Mouse (Mus musculus) G1E (cell line): ENCODE measurements around the gene Mipol1.

Experiments
- CTCF ChIP-seq: IDR thresholded peaks from 2 replicates; pipeline ENCODE4 v1.5.1; 2012; ENCODE audit warnings: low read depth, low read length, inconsistent platforms, mixed read lengths
- GATA2 ChIP-seq: IDR thresholded peaks from 2 replicates; pipeline ENCODE4 v1.6.1; 2012; ENCODE audit warnings: low read depth, low read length, inconsistent platforms, borderline replicate concordance
- POLR2AphosphoS5 ChIP-seq: IDR thresholded peaks from 2 replicates; pipeline ENCODE4 v1.6.1; 2012; ENCODE audit warnings: low read depth, low read length, inconsistent platforms; ENCODE audit not compliant: insufficient replicate concordance
- TAL1 ChIP-seq: conservative IDR thresholded peaks from 2 replicates; pipeline ENCODE4 v1.6.1; 2012; ENCODE audit warnings: low read depth, low read length, inconsistent platforms, mixed read lengths

DNA sequence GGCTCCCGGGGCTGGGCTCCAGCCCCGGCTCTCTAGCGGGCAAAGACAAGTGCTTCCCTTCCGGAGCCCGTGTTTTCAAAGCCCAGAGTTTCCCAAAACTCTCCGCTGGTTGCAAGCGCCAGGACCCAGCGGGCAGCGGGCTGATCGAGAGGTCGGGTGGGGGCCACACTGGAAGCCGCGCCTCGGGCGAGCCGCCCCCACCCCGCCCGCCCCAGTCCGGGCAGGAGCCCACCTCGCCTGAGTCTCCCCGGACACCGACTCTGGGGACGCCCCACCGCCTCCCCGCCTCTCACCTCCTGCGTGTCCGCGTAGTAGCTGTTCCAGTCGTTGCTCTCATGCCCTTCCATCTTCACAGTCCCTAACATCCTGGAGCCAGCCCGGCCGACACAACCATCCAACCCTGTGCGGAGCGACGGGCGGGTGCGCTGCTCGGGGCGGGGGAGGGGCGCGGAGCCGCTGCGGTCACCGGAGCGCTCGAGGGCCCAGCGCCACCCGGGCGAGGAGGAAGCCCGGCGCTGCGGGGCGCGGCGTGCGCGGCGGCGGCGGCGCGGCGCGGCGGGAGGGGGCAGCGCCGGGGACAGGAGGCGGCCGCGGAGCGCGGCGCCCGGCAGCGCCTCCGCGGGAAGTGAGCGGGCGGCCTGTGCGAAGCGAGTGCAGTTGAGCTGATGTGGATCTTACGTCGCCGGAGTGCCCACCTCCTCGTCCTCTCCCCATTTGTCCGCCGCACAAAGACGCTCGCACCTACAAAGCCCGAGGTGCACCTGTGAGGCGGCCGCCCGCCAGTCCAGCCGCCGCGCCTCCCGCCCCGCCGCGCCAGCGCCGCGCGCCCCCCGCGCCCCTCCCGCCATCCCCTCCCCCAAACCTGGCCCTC is 315.4 kb downstream of the Mipol1 start:
- no peak for TF ChIP-seq CTCF
- no peak for TF ChIP-seq POLR2AphosphoS5
- TF ChIP-seq TAL1: no peak
- no peak for TF ChIP-seq GATA2
